Mouse (Mus musculus): ENCODE measurements around the gene Krt88. TPM values are rescaled to one million over a fixed set of nuclear protein-coding genes. Genes with fewer than 3 reads are reported as not detected.

The Krt88 gene
- polyA plus RNA-seq (2012; rRNA removed), result 0.13 and 0.39 TPM in 2 replicates

DNA sequence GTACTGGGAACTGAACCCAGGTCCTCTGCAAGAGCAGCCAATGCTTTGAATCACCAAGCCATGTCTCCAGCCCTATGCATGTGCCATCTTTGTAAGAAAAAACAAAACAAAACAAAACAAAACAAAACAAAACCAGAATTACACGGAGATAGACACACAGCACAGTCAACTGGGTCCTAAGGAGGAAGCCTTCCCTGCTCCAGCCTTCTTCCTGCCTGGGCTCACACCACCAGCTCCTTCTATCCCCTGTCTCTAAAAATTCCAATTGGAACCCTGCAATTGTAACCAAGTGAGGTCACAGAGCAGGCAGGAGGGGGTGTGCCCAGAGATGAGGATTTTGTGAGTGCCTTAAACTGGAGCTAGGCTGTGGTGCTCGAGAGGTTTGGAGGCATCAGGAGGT is at the start of gene Krt88:
Gene Krt88 (plus strand): TSS at position 301 of the 400 bp plus-strand sequence.
- DNase-seq (ENCODE audit: low spot score), result no peak

DNA sequence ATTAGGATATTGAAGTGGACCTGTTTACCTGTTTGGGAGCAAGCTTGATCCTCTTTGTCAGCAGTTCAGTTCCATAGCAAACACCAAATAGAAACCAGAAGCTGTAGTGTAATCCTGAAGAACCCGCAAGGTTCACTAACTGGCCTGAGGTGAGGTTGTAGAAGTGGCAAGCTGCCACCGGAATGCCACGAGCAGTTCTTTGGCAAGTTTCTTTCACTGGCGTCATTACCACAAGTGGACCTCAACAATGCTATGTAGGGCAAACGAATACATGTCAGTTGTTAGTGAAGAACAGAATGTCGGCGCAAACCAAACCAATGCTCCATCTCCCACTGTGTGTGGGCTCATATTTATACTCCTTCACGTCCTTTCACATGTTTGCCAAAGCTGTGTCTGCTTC is 49.3 kb upstream of the Krt88 start:
- DNase-seq (ENCODE audit: low spot score), result no peak

DNA sequence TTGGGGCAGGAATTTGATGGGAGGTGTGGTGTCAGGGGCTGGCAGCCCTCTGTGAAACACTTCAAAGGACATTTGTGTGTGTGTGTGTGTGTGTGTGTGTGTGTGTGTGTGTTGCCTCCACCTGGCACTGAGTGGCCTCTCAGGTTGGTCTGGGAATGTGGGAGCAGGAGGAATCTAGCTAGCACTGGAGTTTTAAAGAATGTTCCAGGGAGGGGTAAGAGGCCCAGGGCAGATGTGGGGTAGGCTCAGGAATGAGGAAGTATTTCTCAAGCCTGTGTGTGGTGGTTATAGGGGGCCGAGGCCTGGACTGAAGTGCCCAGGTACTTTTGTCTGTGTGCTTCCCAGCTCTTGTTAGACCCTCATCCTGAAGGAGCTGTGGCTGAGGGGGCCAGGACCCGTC is 36.8 kb upstream of the Krt88 start, which contains the start of gene Krt7:
Gene Krt7 (plus strand): TSS at position 269 of the 400 bp plus-strand sequence.
- DNase-seq (ENCODE audit: low spot score), result no peak

DNA sequence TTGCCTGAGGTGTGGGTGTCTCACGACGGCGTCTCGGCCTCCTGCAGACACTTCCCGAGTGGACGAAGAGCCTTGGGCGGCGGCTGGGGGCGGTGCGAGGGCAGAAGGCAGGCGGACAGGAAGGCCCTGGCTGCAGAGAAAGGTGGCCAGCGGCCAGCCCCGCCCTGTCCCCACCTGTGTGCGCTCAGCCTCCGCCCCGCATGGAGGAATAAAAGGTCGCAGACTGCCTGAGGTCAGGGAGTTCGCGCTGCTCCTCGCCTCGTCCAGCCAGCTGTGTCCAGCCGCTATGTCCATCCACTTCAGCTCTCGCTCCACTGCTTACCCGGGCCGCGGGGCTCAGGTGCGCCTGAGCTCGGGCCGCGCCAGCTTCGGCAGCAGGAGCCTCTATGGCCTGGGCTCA is 35.4 kb upstream of the Krt88 start:
- peak; percentile 84 for DNase-seq (ENCODE audit: low spot score)

DNA sequence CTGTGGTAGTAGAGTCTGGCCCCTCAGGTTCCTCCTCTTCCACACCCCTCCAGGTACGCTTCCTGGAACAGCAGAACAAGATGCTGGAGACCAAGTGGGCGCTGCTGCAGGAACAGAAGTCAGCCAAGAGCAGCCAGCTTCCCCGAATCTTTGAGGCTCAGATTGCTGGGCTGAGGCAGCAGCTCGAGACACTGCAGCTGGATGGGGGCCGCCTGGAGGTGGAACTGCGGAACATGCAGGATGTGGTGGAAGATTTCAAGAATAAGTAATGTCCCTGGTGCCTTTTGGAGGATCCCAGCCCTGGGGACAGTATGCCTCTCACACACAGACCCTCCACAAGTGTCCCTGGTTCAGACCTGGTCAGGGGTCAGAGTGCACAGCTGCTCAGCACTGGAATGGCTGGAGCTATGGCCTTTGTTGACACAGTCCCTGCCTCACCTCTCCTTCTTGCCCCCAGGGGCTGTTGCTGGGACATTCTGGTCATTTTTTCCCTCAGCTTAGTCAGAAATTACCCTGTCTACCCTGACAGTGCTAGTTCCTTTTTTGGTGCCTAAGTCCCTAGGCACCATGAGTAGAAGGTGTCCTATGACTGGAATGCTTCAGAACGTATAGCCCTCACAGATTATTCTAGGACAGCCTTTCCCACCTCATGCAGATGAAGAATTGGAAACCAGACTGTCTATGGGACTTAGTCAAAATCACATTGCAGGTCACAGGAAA is 33.5 kb upstream of the Krt88 start:
- DNase-seq (ENCODE audit: low spot score), result no peak

DNA sequence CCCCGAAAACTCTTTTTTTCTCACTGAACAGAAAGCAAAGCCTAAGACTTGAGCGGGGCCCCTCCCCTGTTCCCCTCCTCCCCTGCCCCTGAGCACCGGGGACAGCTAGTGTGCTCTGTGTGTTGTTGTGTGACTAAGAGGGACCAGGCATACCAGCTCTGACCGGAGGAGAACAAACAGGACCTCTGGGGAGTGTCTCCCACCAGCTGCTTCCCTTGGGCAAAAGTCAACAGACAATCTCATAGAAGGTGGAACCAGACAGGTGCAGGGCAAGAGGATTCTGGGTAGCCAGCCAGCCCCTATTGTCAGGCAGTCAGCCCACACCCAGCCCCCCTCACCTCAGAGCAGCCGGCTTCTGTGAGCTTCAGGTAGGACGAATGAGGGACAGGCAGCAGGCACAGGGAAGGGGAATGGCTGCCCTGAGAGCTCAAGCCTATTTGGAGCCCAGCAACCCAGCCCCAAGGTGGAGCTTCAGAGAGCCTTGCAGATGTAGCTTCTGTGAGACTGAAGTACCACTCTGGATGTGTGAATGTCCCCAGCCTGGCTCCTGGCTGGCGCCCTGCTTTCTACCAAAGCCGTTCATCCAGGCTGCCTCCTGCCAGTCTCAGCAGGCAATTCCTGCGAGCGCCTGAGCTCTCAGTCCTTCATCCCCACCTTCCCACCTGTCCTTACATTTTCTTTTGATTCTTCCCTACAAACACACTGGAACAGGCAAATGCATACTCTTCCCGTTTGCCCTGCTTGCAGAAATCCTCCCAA is 32.6 kb upstream of the Krt88 start:
- peak; percentile 34 for DNase-seq (ENCODE audit: low spot score)

DNA sequence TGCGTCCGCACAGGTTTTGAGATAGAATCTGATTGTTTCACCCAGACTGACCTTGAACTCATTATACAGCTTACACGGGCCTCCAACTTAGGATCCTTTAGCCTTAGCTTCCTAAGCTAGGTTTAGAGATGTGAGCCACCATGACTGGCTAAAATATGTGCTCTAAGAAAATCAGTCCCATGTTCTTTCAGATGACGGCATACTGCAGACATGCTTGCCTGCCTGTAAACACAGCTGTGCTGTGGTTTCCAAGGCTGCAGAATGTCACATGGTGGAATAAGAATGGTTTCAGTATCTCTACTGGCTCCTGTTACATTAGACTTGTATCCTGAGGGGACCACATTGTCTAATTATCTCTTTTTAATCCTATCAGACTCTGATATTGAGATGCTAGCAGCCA is 28.6 kb upstream of the Krt88 start:
- DNase-seq (ENCODE audit: low spot score), result no peak

DNA sequence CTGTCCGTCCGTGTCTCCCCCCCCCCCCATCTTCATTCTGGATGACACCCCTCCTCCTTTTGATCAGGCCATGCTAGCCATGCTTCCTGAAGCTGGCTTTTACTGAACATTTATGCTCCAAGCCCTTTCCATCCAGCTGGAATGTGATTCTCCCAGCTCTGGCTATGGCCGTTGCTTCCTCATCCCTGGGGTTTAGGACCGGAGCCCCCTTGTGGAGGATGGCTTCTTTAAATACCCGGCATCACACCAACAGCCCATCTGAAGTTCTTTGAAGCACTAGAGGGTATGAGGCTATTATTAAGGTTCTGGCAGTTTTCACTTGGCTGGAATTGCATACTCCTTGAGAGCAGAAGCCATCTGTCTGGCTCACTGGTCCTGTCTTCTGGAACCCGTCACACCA is 26.6 kb upstream of the Krt88 start:
- DNase-seq (ENCODE audit: low spot score), result no peak

DNA sequence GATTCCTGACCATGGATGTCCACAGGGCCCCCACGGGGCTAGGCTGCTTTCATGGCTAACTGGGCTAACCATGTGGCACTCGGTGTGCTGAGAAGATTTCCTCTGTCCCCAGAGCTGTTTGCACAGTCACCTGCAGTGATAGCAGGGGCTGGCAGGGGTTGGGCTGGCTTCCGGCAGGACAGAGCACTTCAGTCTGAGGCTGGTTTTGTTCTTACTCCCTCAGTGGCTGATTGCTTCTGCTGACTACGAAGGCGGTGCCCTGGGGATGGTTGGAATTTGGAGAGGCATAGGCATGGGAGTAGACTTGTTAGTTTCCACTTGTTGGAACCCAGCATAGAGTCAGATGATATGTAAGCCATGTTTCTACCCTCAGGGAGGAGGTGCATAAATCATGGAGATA is 22.6 kb upstream of the Krt88 start:
- DNase-seq (ENCODE audit: low spot score), result no peak

DNA sequence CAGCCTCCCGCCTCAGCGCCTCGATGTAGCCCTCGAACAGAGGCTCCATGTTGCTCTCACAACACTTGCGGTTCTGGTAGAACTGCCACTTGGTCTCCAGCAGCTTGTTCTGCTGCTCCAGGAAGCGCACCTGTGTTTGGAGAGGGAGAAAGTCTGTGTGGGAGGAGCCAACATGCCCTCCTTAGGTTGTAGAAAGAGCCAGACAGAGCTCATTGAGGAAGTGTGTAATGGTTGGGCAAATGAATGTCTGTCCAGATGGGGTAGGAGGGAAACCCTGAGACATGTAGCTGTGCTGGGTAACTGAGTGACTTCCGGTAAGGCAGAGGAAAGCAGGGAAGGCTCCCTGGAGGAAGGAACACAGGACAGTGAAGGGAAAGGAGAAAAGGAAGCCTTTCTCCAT is 10.9 kb upstream of the Krt88 start:
- DNase-seq (ENCODE audit: low spot score), result no peak

DNA sequence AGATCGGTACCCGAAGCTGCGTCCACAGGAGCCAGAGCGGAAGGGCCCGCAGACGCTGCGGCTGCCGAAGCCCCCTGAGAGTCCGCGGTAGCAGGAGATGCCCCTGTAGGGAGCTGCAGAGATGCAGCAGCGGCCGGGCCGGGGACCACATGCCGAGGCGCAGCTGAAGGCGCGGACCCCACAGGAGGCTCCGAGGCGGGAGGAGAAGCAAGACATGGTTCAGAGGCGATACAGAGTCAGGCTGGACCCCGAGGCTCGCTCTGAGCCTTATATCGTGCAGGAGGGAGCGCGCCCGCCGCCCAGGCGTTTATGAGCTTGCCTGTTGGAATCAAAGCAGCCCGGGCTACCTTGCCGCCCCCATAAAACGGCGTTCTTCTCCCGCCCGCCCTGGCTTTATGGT is 9.0 kb upstream of the Krt88 start, which contains the start of gene Krt87:
Gene Krt87 (minus strand): TSS at position 250 of the 400 bp plus-strand sequence.
- no peak for DNase-seq (ENCODE audit: low spot score)

DNA sequence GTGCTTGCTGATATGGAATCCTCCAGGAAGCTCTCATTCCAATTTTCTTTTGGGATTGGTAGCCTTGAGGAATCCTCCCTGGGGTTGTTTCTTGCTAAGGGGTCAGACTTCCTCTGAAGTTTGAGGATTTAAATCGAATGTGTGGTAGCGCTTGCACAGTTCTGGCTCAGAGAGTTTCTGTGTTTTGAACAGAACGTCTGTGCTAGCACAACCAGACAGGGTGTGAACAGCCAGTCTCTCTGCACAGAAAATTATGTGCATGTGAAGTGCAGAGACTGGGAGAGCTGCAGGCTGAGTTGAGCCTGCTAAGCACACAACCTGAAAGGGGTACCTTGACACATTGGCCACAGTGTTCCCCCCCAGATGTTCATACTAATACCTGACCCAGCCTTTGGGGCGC is 6.7 kb upstream of the Krt88 start:
- no peak for DNase-seq (ENCODE audit: low spot score)

DNA sequence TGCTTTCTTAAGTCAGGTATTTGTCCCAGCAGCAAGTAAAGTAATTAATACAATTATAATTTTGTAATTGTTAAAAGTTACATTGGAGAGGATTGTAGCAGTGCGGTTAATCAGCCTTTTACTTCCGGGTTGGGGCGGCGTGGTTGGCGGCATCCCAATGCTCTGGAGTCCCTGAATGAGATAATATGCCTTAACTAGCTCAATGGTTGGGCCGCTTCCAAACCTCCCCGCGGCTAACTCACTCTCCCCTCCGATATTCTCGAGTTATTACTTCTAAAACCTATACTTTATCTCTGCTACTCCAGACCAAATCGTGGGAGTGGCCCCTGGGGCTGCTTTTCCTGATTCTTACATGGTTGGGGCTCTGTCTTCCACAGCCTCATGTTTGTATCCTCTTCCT is 972 bp upstream of the Krt88 start:
- DNase-seq (ENCODE audit: low spot score), result no peak

DNA sequence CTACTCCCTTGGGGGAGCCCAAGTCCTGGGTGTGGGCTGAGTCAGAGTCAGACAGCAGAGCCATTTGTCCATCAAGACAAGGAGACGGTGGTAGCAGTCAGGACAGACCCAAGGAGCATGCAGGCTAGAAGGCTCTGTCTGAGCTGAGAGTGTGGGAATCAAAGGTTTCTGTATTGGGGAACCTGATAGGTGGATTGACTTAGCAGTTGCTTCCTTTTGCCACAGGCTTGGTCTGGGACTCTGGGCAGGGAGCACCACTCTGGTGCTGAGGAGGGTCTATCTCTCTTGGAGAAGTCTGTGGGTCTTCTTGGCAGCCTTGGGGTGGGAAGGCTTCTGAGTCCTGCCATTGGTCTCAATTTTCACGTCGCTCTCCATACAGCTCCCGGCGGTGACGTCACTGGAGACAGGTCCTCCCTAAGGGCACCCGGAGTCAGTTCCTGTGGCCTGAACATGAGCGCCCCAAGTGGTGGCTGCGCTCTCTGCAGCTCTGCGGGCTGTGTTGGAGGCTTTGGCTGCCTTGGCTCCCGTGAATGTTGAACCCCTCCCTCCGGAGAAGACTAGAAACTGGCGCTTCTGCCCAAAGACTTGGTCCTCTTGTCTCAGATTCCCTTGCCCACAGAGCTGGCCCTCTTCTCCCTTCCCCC is 5.7 kb downstream of the Krt88 start:
- peak; percentile 48 for DNase-seq (ENCODE audit: low spot score)

DNA sequence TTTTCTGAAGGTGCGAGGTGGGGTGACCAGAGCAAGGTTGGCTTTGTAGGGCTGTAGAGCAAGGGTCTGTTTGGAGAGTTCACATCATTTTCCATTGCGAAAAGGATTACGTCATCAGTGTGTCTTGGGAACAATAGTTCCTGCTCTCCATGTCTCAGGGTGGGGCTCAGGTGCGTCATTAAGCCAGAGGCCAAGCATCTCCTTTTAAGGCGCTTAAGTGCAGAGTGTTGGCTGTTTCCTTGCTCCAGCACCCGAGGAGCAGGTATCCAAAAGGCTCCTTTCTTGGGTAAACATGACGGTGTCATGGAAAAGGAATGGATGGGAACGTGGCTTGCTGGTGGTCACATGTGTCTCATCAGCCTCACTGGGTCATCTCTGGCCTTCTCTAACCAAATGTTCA is 7.2 kb downstream of the Krt88 start:
- no peak for DNase-seq (ENCODE audit: low spot score)

DNA sequence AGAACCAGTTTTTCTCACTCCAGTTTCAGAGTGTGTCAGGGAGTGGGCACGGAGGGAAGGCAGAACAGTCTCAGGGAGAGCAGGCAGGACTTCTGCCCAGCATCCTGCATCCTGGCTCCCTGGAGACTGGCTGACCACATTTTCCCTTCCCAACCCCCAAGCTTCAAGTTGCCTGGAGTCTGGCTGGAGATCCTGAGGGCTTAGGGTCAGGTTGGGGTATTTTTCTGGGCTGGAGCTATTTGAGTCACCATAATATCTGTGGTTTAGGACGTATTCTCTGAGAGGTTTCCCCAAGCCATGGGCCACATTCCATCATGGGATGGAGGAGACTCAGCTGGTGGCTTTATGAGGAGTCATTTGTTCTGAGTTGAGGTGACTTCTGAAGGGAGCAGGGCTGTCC is 7.7 kb downstream of the Krt88 start:
- DNase-seq (ENCODE audit: low spot score), result no peak

DNA sequence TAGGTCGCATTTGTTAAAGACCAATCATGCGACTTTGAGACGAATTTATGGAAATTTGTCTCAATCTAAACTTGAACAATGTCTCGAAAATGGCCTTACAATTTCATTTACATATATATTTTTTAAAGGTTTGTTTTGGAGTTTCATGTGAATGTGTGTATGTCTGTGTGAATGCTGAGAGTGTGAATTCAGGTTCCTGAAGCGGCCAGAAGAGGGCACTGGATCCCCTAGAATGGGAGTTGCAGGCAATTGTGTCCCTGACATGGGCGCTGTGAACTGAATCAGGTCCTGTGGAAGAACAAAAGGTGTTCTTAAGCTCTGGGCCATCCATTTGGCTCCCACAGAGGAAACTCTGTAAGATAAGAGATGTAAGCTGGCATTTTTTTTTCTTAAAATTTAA is 8.3 kb downstream of the Krt88 start:
- no peak for DNase-seq (ENCODE audit: low spot score)

DNA sequence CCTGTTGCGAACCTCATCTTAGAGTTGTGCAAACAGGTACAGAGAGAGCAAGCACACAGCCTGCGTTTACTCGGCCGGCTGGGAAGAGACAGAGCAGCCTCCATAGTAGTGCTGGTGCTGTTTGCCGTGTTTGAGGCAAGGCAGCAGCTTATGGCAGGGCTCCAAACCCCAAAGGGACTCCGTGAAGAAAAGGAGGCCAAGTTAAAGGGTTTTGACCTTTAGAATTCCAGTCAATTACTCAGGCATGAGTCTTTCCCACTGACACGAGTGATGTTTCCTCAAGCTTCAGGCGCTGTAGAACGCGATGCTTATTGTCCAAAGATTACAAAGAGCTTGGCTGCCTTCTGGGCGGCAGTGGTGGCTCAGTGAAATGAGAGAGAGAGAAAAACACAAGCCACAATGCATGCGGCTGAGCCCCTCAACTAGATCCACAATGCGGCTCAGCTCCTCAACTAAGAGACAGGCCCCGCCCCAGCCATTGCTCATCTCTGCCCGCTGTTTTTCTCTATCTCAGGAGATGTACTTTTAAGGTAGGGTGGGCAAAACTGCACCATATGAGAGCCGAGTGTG is 10.9 kb downstream of the Krt88 start:
- no peak for DNase-seq (ENCODE audit: low spot score)

DNA sequence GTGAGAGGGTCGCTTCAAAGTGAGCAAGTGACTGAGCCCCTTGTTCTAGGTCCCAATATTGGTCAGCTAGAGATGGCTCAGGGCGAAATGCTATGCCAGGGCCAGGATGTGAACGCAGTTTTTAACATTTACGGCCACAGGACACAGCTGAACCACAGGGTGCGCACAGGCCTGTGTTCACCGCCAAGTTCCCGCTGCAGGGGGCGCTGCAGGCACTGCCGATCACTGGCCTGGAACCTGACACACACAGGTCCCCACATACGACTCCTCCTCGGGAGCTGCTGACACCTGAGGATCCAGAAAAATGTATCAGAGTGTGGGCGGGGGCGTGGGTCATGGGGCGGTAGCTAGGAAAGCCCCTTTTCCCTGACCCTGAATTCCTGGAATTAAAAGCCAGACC is 11.7 kb downstream of the Krt88 start:
- DNase-seq (ENCODE audit: low spot score), result no peak

DNA sequence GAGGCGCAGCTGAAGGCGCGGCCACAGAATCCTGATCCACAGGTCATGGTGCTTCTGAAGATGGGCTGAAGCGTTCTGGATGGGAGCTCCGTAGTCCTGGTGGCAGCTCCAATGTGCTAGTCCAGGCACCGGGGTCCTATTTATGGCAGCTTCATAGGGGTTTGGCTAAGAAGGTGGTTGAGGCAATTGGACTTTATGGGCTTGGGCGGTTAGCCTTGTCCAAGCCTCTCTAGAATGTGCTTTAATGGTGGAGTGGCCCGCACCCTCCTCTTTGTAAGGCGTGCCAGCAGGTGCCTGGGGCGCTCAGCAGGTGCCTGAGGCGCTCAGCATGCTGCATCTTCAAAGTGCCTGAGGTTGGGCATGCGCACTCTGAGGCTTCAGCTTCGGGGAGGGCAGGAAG is 16.1 kb downstream of the Krt88 start, which contains the start of gene Krt81:
Gene Krt81 (minus strand): TSS at position 101 of the 400 bp plus-strand sequence.
- no peak for DNase-seq (ENCODE audit: low spot score)

DNA sequence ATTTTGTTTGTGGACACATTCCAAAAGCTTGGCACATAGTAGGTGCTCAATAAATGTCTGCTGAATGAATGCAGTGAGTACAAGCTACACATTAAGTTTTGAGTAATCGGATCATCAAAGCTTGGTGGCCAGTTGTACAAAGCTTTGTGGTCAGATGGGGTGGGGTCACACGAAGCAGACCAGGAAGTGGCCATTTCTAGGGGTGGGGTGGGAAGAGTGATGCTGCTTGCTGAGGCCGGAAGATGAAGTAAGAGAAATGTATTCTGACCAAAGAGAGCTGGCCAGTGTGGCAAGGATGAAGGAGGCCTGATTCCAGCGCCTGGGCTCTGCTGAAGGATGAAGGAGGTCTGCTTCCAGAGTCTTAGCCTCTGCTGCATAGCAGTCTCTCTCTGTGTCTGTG is 21.5 kb downstream of the Krt88 start:
- no peak for DNase-seq (ENCODE audit: low spot score)

DNA sequence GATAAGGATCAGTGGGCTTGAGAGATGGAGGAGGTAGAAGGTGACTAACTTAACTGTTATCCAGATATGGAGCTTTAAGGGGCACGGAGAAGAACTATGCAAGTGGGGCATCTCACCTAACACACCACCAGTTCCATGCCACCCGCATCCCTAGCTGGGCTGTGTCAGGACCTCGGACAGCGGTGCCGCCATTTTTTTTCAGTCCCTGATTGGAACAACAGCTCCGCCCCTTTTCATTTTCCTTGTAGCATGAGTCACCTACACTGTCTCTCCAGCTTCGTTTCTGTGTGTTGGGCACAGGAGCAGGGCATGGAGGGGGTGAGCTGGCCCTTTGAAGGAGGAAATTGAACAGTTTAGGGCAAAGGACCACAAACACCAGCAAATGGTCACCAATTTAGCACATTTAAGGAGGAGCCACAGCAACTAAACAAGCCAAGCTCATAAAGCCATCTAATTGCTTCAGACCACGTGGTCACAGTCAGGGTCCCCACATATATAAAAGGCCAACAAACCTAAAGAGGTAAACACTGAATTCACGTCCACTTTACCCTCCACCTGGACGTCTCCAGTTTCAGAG is 25.5 kb downstream of the Krt88 start, which contains the start of gene Krt86:
Gene Krt86 (plus strand): TSS at position 527 of the 577 bp plus-strand sequence.
- DNase-seq (ENCODE audit: low spot score), result no peak

Measured in urinary bladder, adult 2 months (tissue).